Mouse (Mus musculus) fat pad, adult 2 months (tissue): Measurements from ENCODE around the gene Eif6.

Experiments
- DNase-seq: peaks from one replicate; pipeline ENCODE4 v3.0.0-alpha.2; 2011; ENCODE audit warnings: low read depth, low spot score; ENCODE audit errors: extremely low read depth

The Eif6 gene

GRCm38 (mm10) chr2:155792899-155793298, 33.8 kb downstream of the Eif6 start:
- no peak for DNase-seq

- no peak for DNase-seq
Measured at GRCm38 (mm10) chr2:155787949-155788931, 38.5 kb downstream of the Eif6 start.

- no peak for DNase-seq
Measured at GRCm38 (mm10) chr2:155786905-155787304, 39.8 kb downstream of the Eif6 start.

GRCm38 (mm10) chr2:155784534-155784933, 42.2 kb downstream of the Eif6 start:
- no peak for DNase-seq

GRCm38 (mm10) chr2:155779506-155779905, 47.2 kb downstream of the Eif6 start:
- no peak for DNase-seq

GRCm38 (mm10) chr2:155779066-155779465, 47.7 kb downstream of the Eif6 start:
- DNase-seq, result no peak

- no peak for DNase-seq
Measured at GRCm38 (mm10) chr2:155778004-155778403, 48.7 kb downstream of the Eif6 start.

- no peak for DNase-seq
Measured at GRCm38 (mm10) chr2:155777688-155777985, 49.1 kb downstream of the Eif6 start.

- no peak for DNase-seq
Measured at GRCm38 (mm10) chr2:155776824-155777687, 49.7 kb downstream of the Eif6 start.

GRCm38 (mm10) chr2:155775685-155776263, 51.0 kb downstream of the Eif6 start:
- no peak for DNase-seq

GRCm38 (mm10) chr2:155774927-155775684, 51.6 kb downstream of the Eif6 start, which contains the start of gene Mmp24:
Gene Mmp24 (plus strand): TSS chr2:155775342.
- no peak for DNase-seq

- no peak for DNase-seq
Measured at GRCm38 (mm10) chr2:155774261-155774926, 52.3 kb downstream of the Eif6 start.

GRCm38 (mm10) chr2:155773664-155774063, 53.1 kb downstream of the Eif6 start:
- DNase-seq, result no peak
